Comparison of ENCODE assay signal across 14 mouse cellular contexts in the genomic region with DNA sequence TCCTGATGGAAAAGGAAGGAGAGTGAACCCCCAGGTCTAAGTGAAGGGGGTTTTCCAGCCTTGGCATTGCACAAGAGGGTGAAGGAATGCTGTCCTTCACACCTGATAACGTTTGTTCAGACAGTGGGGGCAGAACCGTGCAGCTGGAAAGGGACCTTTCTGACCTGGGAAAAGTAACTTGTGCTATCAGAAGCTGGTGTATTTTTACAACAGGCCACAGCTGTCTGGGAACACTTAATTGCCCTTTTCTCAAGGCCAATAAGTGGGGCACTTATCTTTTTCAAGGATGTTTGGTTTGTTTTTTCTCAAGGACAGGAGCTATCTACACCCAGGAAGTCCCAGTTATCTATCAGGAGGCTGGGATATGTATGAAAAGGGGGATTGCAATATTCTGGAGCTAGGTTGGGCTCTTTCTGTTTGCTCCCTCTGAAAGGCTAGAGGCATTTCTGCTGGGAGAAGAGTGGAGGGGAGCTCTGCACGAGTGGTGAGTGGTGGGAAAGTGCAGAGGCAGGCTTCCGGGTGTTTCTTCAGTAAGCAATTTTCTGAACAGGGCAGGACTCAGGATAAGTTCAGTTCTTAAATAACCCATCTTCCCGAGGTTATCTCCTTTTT. TPM values are rescaled to one million over a fixed set of nuclear protein-coding genes. Genes with fewer than 3 reads are reported as not detected.
DNase-seq lines count a peak whose midpoint lies in the region; ATAC-seq and TF ChIP-seq lines count a peak whose summit lies in the region.
"Had no signal": no experiment of that assay in that cellular context is flagged by ENCODE, and none has a peak within 500 bp of the region (broad histone marks: within the 10 kb centered on the region; RNA-seq: fewer than 3 reads in every experiment).

No protein-coding gene starts in this region.

- 0 out of 2 replicates have a peak overlapping the region, but pooled peaks have one; percentile 19 for H3K27ac ChIP-seq in kidney, postnatal 0 days
- H3K27ac ChIP-seq in liver, embryonic 11.5 days (ENCODE audit: low read depth, low read length), result peak overlapping the region; percentile 52; the same call in 1 of the 2 replicates
- H3K27ac ChIP-seq: hindbrain, embryonic 12.5 days; neural tube, embryonic 13.5 days had no signal

- no peak overlapping the region for H3K4me3 ChIP-seq in kidney, postnatal 0 days (replicated peaks; ENCODE audit: low read depth, low read length)
- H3K4me3 ChIP-seq in liver, embryonic 11.5 days (ENCODE audit: low read depth, low read length), result no peak overlapping the region
- H3K4me3 ChIP-seq: hindbrain, embryonic 12.5 days; neural tube, embryonic 13.5 days had no signal

- no peak overlapping the region for H3K9ac ChIP-seq in kidney, postnatal 0 days (ENCODE audit: low read depth, low read length)
- H3K9ac ChIP-seq in liver, embryonic 11.5 days (ENCODE audit: low read depth, low read length), result 0 out of 2 replicates have a peak overlapping the region, but pooled peaks have one; percentile 1
- H3K9ac ChIP-seq: hindbrain, embryonic 12.5 days; neural tube, embryonic 13.5 days had no signal

- no peak overlapping the region for H3K4me2 ChIP-seq in kidney, postnatal 0 days (ENCODE audit: low read length)
- H3K4me2 ChIP-seq in liver, embryonic 11.5 days, result peak overlapping the region; percentile 16
- H3K4me2 ChIP-seq: hindbrain, embryonic 12.5 days; neural tube, embryonic 13.5 days had no signal

- ATAC-seq in kidney, postnatal 0 days (replicated peaks; ENCODE audit: low FRiP score, low read depth), result no peak
- no peak for ATAC-seq in liver, embryonic 11.5 days (replicated peaks; ENCODE audit: low FRiP score)
- ATAC-seq in CD4-positive, CD25-positive, alpha-beta regulatory T cell, adult 4 months, result no peak
- ATAC-seq: forebrain, embryonic 14.5 days had no signal

- H3K9me3 ChIP-seq in kidney, postnatal 0 days (replicated peaks; ENCODE audit: low read length), result no peaks in the 10 kb centered on the region
- H3K9me3 ChIP-seq in liver, embryonic 11.5 days (ENCODE audit: control insufficient read depth, low read length), result no peaks in the 10 kb centered on the region
- H3K9me3 ChIP-seq: hindbrain, embryonic 12.5 days; neural tube, embryonic 13.5 days had no signal

- 38% methylated on average over 5 of the region's 5 CpGs for WGBS in kidney, postnatal 0 days
- WGBS in liver, embryonic 11.5 days, result 39% methylated on average over 5 of the region's 5 CpGs

- H3K36me3 ChIP-seq in kidney, postnatal 0 days (ENCODE audit: insufficient read depth, low read length), result peaks cover 12% of the 10 kb centered on the region; the same call in 1 of the 2 replicates
- peaks cover 37% of the 10 kb centered on the region for H3K36me3 ChIP-seq in liver, embryonic 11.5 days (ENCODE audit: control insufficient read depth, insufficient read depth, low read length)

- TF ChIP-seq CTCF in kidney, postnatal 0 days (IDR thresholded peaks at IDR 0.05; ENCODE audit: low read depth), result no peak

- H3K4me1 ChIP-seq in kidney, postnatal 0 days (replicated peaks; ENCODE audit: insufficient read depth, low read length), result peaks cover 10% of the 10 kb centered on the region
- peaks cover 52% of the 10 kb centered on the region for H3K4me1 ChIP-seq in liver, embryonic 11.5 days (replicated peaks; ENCODE audit: control insufficient read depth, insufficient read depth, low read length)

- no peaks in the 10 kb centered on the region for H3K27me3 ChIP-seq in kidney, postnatal 0 days (ENCODE audit: insufficient read depth, low read length)
- no peaks in the 10 kb centered on the region for H3K27me3 ChIP-seq in liver, embryonic 11.5 days (replicated peaks; ENCODE audit: control insufficient read depth, insufficient read depth, low read length)
- H3K27me3 ChIP-seq: hindbrain, embryonic 12.5 days; neural tube, embryonic 13.5 days had no signal

- no peak for DNase-seq in kidney, postnatal 0 days (ENCODE audit: low spot score)
- DNase-seq in kidney, postnatal 14 days, result no peak
- DNase-seq in thymus, postnatal 4 days, result peak; percentile 6
- no peak for DNase-seq in thymus, postnatal 14 days
- DNase-seq in liver, embryonic 11.5 days (ENCODE audit: low spot score), result no peak
- no peak for DNase-seq in urinary bladder, postnatal 10 days (ENCODE audit: low spot score)
- DNase-seq: adrenal gland, adult 8-10 months; kidney, adult 9 months; lung, postnatal 10 days; midbrain, embryonic 14.5 days had no signal

RNA-seq across cellular contexts. Expression of a gene that starts 7.2 kb away (rescaled TPM):
- polyA plus RNA-seq in kidney, postnatal 0 days (2015; fragmentation: Nextera tagmentation; extraction: Ambion mirVana), result 66.6 and 72.5 TPM in 2 replicates
- 116 TPM in 2 replicates for polyA plus RNA-seq in liver, embryonic 11.5 days (2014; fragmentation: Nextera tagmentation; extraction: Ambion mirVana)
- polyA plus RNA-seq in CD4-positive, CD25-positive, alpha-beta regulatory T cell, adult 4 months (2017; shearing (Covaris generic)), result 100 to 1,000 TPM; 131 to 203 TPM

RNA-seq across cellular contexts. Expression of a gene that starts 20.4 kb away (rescaled TPM):
- 179 and 198 TPM in 2 replicates for polyA plus RNA-seq in kidney, postnatal 0 days (2015; fragmentation: Nextera tagmentation; extraction: Ambion mirVana)
- polyA plus RNA-seq in liver, embryonic 11.5 days (2014; fragmentation: Nextera tagmentation; extraction: Ambion mirVana), result 178 and 186 TPM in 2 replicates
- 1 to 10 TPM; 1.5 to 9.0 TPM for polyA plus RNA-seq in CD4-positive, CD25-positive, alpha-beta regulatory T cell, adult 4 months (2017; shearing (Covaris generic))

RNA-seq across cellular contexts. Expression of a gene that starts 35.6 kb away (rescaled TPM):
- polyA plus RNA-seq in kidney, postnatal 0 days (2015; fragmentation: Nextera tagmentation; extraction: Ambion mirVana), result 18.1 and 19.7 TPM in 2 replicates
- 26.1 and 29.2 TPM in 2 replicates for polyA plus RNA-seq in liver, embryonic 11.5 days (2014; fragmentation: Nextera tagmentation; extraction: Ambion mirVana)
- 10 to 100 TPM; 43.3 to 74.1 TPM for polyA plus RNA-seq in CD4-positive, CD25-positive, alpha-beta regulatory T cell, adult 4 months (2017; shearing (Covaris generic))

Comparison
In these comparisons a context has a peak if more than half of its experiments do, and no peak if none do; other contexts are left out.
1. RNA of a gene that starts 20.4 kb away (polyA plus RNA-seq): 178 to 186 TPM in liver, embryonic 11.5 days and 179 to 198 TPM in kidney, postnatal 0 days; 1.5 to 9.0 TPM in CD4-positive, CD25-positive, alpha-beta regulatory T cell, adult 4 months; every median in the first group is over 10 times any median in the second.